Mouse (Mus musculus): ENCODE measurements around the gene Catsperg1.
A peak's percentile ranks its signal among the peaks of the same experiment; 100 is the strongest.
"Not testable (repeated sequence)": the region's sequence is repeated elsewhere in the genome, so short reads cannot be mapped to it uniquely, and the experiment has no call there.

Catsperg1 gene

GRCm38 (mm10) chr7:29230560-29230959 lies 16.7 kb upstream of the Catsperg1 start:
- no peak for DNase-seq (ENCODE audit: low spot score)

- no peak for DNase-seq (ENCODE audit: low spot score)
Observed at GRCm38 (mm10) chr7:29228202-29228601, 14.4 kb upstream of the Catsperg1 start.

GRCm38 (mm10) chr7:29225520-29225919 lies 11.7 kb upstream of the Catsperg1 start:
- DNase-seq (ENCODE audit: low spot score) = no peak

- DNase-seq (ENCODE audit: low spot score) = no peak
Observed at GRCm38 (mm10) chr7:29224756-29225394, 11.0 kb upstream of the Catsperg1 start.

GRCm38 (mm10) chr7:29214846-29215245 lies 1.0 kb upstream of the Catsperg1 start:
- no peak for DNase-seq (ENCODE audit: low spot score)

GRCm38 (mm10) chr7:29214236-29214635 lies 401 bp upstream of the Catsperg1 start:
- DNase-seq (ENCODE audit: low spot score) = no peak

GRCm38 (mm10) chr7:29212775-29213560 lies 867 bp downstream of the Catsperg1 start:
- DNase-seq (ENCODE audit: low spot score) = not testable (repeated sequence)

- peak; percentile 71 for DNase-seq (ENCODE audit: low spot score)
Observed at GRCm38 (mm10) chr7:29212199-29212765, 1.6 kb downstream of the Catsperg1 start.

- DNase-seq (ENCODE audit: low spot score) = peak; percentile 87
Observed at GRCm38 (mm10) chr7:29211415-29212198, 2.2 kb downstream of the Catsperg1 start.

- not testable (repeated sequence) for DNase-seq (ENCODE audit: low spot score)
Observed at GRCm38 (mm10) chr7:29211013-29211412, 2.8 kb downstream of the Catsperg1 start.

- no peak for DNase-seq (ENCODE audit: low spot score)
Observed at GRCm38 (mm10) chr7:29202577-29202976, 11.3 kb downstream of the Catsperg1 start.

GRCm38 (mm10) chr7:29194230-29194629 lies 19.6 kb downstream of the Catsperg1 start:
- DNase-seq (ENCODE audit: low spot score) = not testable (repeated sequence)

- DNase-seq (ENCODE audit: low spot score) = not testable (repeated sequence)
Observed at GRCm38 (mm10) chr7:29181323-29181722, 32.5 kb downstream of the Catsperg1 start.

GRCm38 (mm10) chr7:29180854-29181236 lies 33.0 kb downstream of the Catsperg1 start:
- DNase-seq (ENCODE audit: low spot score) = no peak

- peak; percentile 97 for DNase-seq (ENCODE audit: low spot score)
Observed at GRCm38 (mm10) chr7:29180077-29180853, 33.6 kb downstream of the Catsperg1 start, which contains the start of gene Psmd8. Psmd8 (minus strand) TSS chr7:29180701.

- peak; percentile 75 for DNase-seq (ENCODE audit: low spot score)
Observed at GRCm38 (mm10) chr7:29179323-29179722, 34.5 kb downstream of the Catsperg1 start.

GRCm38 (mm10) chr7:29178106-29178505 lies 35.7 kb downstream of the Catsperg1 start:
- DNase-seq (ENCODE audit: low spot score) = no peak

- no peak for DNase-seq (ENCODE audit: low spot score)
Observed at GRCm38 (mm10) chr7:29172390-29173016, 41.3 kb downstream of the Catsperg1 start.

- no peak for DNase-seq (ENCODE audit: low spot score)
Observed at GRCm38 (mm10) chr7:29171562-29172097, 42.2 kb downstream of the Catsperg1 start.

- DNase-seq (ENCODE audit: low spot score) = peak; percentile 29
Observed at GRCm38 (mm10) chr7:29170755-29171561, 42.9 kb downstream of the Catsperg1 start.
